Mouse (Mus musculus) central nervous system, embryonic 11.5 days (tissue): Measurements from ENCODE around the gene Smim6. TPM values are rescaled to one million over a fixed set of nuclear protein-coding genes. Genes with fewer than 3 reads are reported as not detected.

ENCODE experiments used
- polyA plus RNA-seq: library from polyadenylated mRNA; depleted of rRNA; stranded (reverse); fragments of >200 nt; gene quantifications from 2 replicates; pipeline ENCODE4 v1.2.3, GENCODE M21; 2012; rRNA removed

The Smim6 gene
- 0.19 and 0.34 TPM in 2 replicates for polyA plus RNA-seq

DNA sequence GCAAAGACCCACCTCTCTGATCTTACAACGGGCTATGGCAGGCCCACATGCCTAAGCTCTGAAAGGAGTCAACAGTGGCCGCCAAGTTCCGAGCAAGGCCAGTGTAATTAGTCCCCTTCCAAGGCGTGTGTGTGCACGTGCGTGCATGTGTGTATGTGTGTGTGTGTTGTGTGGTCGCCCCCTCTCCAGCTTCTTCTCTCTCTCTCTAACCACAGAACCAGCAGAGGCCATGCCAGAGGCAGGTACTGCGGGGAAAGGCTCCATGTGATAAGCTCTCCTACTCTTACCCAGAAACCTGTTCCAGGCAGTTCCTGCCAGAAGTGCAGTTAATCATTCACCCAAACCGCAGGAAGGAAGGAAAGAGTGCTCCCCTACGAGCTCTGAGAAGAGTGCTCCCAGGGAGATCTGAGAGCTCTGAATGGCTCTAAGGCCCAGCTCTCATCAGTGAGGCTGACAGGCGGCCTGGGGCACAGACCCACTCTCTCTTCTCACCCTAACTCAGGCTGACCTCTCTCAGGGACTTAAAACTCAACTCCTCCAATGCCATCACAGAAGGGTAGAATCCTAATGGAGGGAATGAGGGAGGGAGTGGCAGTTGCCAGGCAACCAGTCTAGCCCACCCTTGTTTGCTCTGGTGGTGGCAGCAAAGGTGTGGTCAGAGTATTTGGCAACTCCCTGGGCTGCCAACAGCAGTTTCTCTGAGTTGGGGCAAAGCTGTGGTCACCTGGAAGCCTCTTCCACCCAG is at the start of gene Smim6:
TSS of gene Smim6 (plus strand) at position 386 of the 745 bp plus-strand sequence.

DNA sequence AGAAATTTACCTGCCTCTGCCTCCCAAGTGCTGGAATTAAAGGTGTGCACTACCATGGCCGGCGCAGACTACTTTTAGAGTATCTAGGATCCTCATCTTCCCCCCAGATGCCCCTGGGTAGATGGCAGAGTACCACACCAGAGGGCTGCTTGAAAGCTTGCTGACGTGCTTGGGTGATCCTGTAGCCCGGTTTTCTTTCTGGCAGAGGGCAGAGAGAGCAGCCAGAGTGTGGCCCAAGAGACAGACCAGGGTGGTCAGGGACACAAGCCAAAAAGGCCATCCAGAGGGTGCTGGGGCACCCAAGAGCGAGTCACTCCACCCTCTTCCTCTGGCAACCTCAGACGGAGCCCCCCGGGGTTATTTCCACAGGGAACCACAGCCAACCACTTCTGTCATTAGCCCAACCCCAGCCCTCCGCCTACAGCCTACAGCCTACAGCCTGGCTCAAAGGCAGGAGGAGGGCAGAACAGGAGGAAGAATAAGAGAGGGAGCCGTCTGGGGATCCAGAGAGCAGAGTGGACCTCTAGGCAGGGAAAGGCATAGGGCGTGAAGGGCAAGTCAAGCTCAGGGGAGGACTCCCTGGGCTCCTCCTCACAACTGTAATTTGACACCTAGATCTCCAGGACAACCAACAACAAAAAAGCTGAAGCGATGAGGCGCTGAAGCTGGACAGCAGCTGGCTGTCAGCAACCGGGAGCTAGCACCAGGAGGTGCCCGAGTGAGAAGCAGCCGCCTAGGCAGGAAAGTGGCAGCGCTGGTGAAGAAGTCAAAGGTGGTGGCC is 12.1 kb upstream of the Smim6 start, which contains the start of gene Smim5:
TSS of gene Smim5 (plus strand) at position 481 of the 781 bp plus-strand sequence.

DNA sequence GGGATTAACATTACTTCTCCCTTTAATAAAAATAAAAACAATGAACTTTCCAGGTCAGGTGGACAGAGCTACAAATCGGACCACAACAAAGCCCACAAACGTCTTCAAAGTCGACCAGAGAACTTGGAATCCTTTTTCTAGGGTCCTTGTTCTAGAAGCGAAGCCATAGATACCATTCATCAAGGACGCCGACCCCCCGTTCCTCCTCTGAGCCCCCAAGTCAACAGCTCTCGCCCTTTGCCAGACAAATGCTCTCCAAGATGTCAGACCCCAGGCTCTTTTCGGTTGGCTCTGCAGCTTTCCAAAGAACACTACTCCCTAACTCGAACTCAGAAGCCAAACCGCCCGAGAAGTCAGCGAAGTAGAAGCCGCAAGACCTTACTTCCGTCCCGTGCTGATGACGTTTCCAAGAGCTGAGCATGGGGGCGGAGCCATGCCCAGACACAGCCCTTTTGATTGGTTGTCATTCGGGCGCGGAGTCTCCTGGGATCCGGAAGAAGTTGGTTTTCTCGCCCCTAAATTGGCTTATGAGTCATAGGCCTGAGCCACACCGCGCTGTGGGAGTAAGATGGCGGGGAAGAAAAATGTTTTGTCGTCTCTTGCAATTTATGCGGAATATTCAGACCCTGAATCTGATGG is 21.4 kb downstream of the Smim6 start, which contains the start of the genes Sap30bp and Recql5:
TSS of gene Sap30bp (plus strand) at position 175 of the 639 bp plus-strand sequence.
TSS of gene Recql5 (minus strand) at position 370 of the 639 bp plus-strand sequence.

Other genes starting within 250 kb of the Smim6 start
- gene Grb2, start 203.4 kb upstream of the Smim6 start, polyA plus RNA-seq, result 66.4 and 72.0 TPM in 2 replicates
- gene Tmem94, start 146.6 kb upstream of the Smim6 start, polyA plus RNA-seq, result 35.3 and 43.4 TPM in 2 replicates
- gene Caskin2, start 98.4 kb upstream of the Smim6 start, polyA plus RNA-seq, result 22.0 and 25.5 TPM in 2 replicates
- 27.6 and 38.3 TPM in 2 replicates for gene Tsen54, start 97.3 kb upstream of the Smim6 start, polyA plus RNA-seq
- 5.4 and 6.8 TPM in 2 replicates for gene Llgl2, start 88.0 kb upstream of the Smim6 start, polyA plus RNA-seq
- gene Myo15b, start 53.6 kb upstream of the Smim6 start, polyA plus RNA-seq, result 0.36 and 0.45 TPM in 2 replicates
- 2.5 and 2.6 TPM in 2 replicates for gene Smim5, start 12.1 kb upstream of the Smim6 start, polyA plus RNA-seq
- gene Sap30bp, start 21.3 kb downstream of the Smim6 start, polyA plus RNA-seq, result 75.4 and 142 TPM in 2 replicates
- gene Recql5, start 21.5 kb downstream of the Smim6 start, polyA plus RNA-seq, result 27.1 and 28.0 TPM in 2 replicates
- gene Itgb4, start 62.7 kb downstream of the Smim6 start, polyA plus RNA-seq, result 0.67 and 0.72 TPM in 2 replicates
- gene Galk1, start 100.7 kb downstream of the Smim6 start, polyA plus RNA-seq, result 72.5 and 76.2 TPM in 2 replicates
- gene H3f3b, start 115.9 kb downstream of the Smim6 start, polyA plus RNA-seq, result 838 and 897 TPM in 2 replicates
- gene Unk, start 118.3 kb downstream of the Smim6 start, polyA plus RNA-seq, result 57.1 and 63.4 TPM in 2 replicates
- 2.0 and 3.3 TPM in 2 replicates for gene Unc13d, start 165.9 kb downstream of the Smim6 start, polyA plus RNA-seq
- 42.1 and 67.0 TPM in 2 replicates for gene Wbp2, start 175.0 kb downstream of the Smim6 start, polyA plus RNA-seq
- gene Trim47, start 215.2 kb downstream of the Smim6 start, polyA plus RNA-seq, result 3.0 TPM in 2 replicates
- 1.6 and 2.8 TPM in 2 replicates for gene Trim65, start 219.1 kb downstream of the Smim6 start, polyA plus RNA-seq
- 41.1 and 57.1 TPM in 2 replicates for gene Mrpl38, start 226.9 kb downstream of the Smim6 start, polyA plus RNA-seq